ENCODE assay signal across 35 mouse cellular contexts in the genomic region with DNA sequence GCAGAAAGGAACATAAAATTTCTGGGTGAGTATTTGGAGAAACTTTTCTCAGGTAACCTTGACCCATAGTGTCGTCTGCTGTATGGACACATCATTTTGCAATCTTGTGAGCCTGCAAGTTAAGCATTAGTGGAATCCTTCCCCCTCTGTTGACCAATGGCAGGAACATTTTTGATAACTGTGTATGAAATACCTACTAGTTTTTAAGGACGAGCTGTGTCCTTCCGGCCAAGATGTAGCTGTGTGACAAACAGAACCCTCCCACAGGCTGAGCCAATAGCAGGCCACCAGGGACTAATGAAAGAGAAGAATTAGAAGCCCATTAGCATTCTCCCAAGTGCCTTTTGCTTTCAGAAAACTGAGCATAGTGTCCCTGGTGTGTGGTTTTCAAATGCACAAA. TPM values are rescaled to one million over a fixed set of nuclear protein-coding genes. Genes with fewer than 3 reads are reported as not detected.
A peak's percentile ranks its signal among the peaks of the same experiment; 100 is the strongest.
DNase-seq lines count a peak whose midpoint lies in the region; ATAC-seq and TF ChIP-seq lines count a peak whose summit lies in the region.
"Had no signal": no experiment of that assay in that cellular context is flagged by ENCODE, and none has a peak within 500 bp of the region (broad histone marks: within the 10 kb centered on the region; RNA-seq: fewer than 3 reads in every experiment).

No protein-coding gene starts in this region.

- H3K9ac ChIP-seq in heart, embryonic 12.5 days, result no peak overlapping the region
- no peak overlapping the region for H3K9ac ChIP-seq in liver, adult 2 months (ENCODE audit: low read depth, low read length)
- no peak overlapping the region for H3K9ac ChIP-seq in midbrain, postnatal 0 days (replicated peaks; ENCODE audit: low read length, poor library complexity, severe bottlenecking)
- H3K9ac ChIP-seq in midbrain, embryonic 16.5 days (ENCODE audit: low read depth, low read length), result no peak overlapping the region
- H3K9ac ChIP-seq: forebrain, embryonic 13.5 days; hindbrain, embryonic 15.5 days; kidney, embryonic 15.5 days; limb, embryonic 12.5 days; liver, embryonic 14.5 days; lung, embryonic 15.5 days; midbrain, embryonic 13.5 days had no signal

- no peak overlapping the region for H3K4me2 ChIP-seq in heart, embryonic 12.5 days
- H3K4me2 ChIP-seq in midbrain, postnatal 0 days (ENCODE audit: low read depth, low read length, poor library complexity, severe bottlenecking), result no peak overlapping the region
- H3K4me2 ChIP-seq in midbrain, embryonic 16.5 days (ENCODE audit: low read length), result no peak overlapping the region
- H3K4me2 ChIP-seq: forebrain, embryonic 13.5 days; hindbrain, embryonic 15.5 days; kidney, embryonic 15.5 days; limb, embryonic 12.5 days; lung, embryonic 15.5 days; midbrain, embryonic 13.5 days had no signal

- no peaks in the 10 kb centered on the region for H3K36me3 ChIP-seq in heart, embryonic 12.5 days
- no peaks in the 10 kb centered on the region for H3K36me3 ChIP-seq in liver, adult 2 months (ENCODE audit: control insufficient read depth, insufficient read depth, low read length)
- H3K36me3 ChIP-seq in midbrain, postnatal 0 days (ENCODE audit: insufficient read depth, low read length), result no peaks in the 10 kb centered on the region
- H3K36me3 ChIP-seq in midbrain, embryonic 16.5 days (ENCODE audit: control insufficient read depth, insufficient read depth, low read length), result no peaks in the 10 kb centered on the region
- H3K36me3 ChIP-seq: hindbrain, embryonic 15.5 days; kidney, embryonic 15.5 days; limb, embryonic 12.5 days; lung, embryonic 15.5 days; midbrain, embryonic 13.5 days had no signal

- no peak overlapping the region for H3K4me3 ChIP-seq in heart, embryonic 12.5 days
- H3K4me3 ChIP-seq in liver, adult 2 months (ENCODE audit: insufficient read depth, low read depth, low read length), result no peak overlapping the region
- no peak overlapping the region for H3K4me3 ChIP-seq in midbrain, postnatal 0 days (ENCODE audit: low read depth, low read length)
- H3K4me3 ChIP-seq in midbrain, embryonic 16.5 days (ENCODE audit: low read depth, low read length), result no peak overlapping the region
- H3K4me3 ChIP-seq: forebrain, embryonic 13.5 days; hindbrain, embryonic 15.5 days; kidney, embryonic 15.5 days; limb, embryonic 12.5 days; lung, embryonic 15.5 days; midbrain, embryonic 13.5 days had no signal

- no peak for TF ChIP-seq CTCF in liver, adult 2 months (IDR thresholded peaks at IDR 0.05; ENCODE audit: low read depth, low read length)
- TF ChIP-seq CTCF in midbrain, postnatal 0 days (IDR thresholded peaks at IDR 0.05), result no peak

- DNase-seq in heart, adult 11 months, result no peak
- DNase-seq in liver, adult 2 months (ENCODE audit: extremely low read depth, low read depth, low spot score), result peak; percentile 100
- DNase-seq in liver, result no peak
- peak; percentile 62 for DNase-seq in midbrain, postnatal 0 days (ENCODE audit: low spot score)
- no peak for DNase-seq in spleen, adult 12 weeks (ENCODE audit: low spot score)
- DNase-seq: B cell, adult 2 months; cerebellum, adult 11 months; cerebellum, adult 9-10 months; cerebellum, postnatal 36 days; gastrocnemius, postnatal 10 days; kidney, adult 18-20 months; kidney, postnatal 25 days; lung, postnatal 4 days; right cerebral cortex, postnatal 25 days; spleen, adult 18-20 months; thymus, postnatal 25 days had no signal

- no peak for TF ChIP-seq POLR2A in liver, adult 2 months (IDR thresholded peaks at IDR 0.05; ENCODE audit: extremely low read depth, insufficient read depth, low read length)

- 22% methylated on average over 3 of the region's 3 CpGs for WGBS in heart, embryonic 12.5 days
- WGBS in liver, adult 2 months, result 19% methylated on average over 3 of the region's 3 CpGs
- 73% methylated on average over 3 of the region's 3 CpGs for WGBS in midbrain, postnatal 0 days
- 76% methylated on average over 3 of the region's 3 CpGs for WGBS in midbrain, embryonic 16.5 days

- peaks cover 12% of the 10 kb centered on the region for H3K4me1 ChIP-seq in heart, embryonic 12.5 days (replicated peaks)
- peaks cover 30% of the 10 kb centered on the region for H3K4me1 ChIP-seq in liver, adult 2 months (ENCODE audit: control insufficient read depth, insufficient read depth, low read length)
- H3K4me1 ChIP-seq in midbrain, postnatal 0 days (ENCODE audit: insufficient read depth, low read length), result no peaks in the 10 kb centered on the region
- H3K4me1 ChIP-seq in midbrain, embryonic 16.5 days (ENCODE audit: control insufficient read depth, insufficient read depth, low read length), result no peaks in the 10 kb centered on the region
- H3K4me1 ChIP-seq: forebrain, embryonic 13.5 days; hindbrain, embryonic 15.5 days; kidney, embryonic 15.5 days; limb, embryonic 12.5 days; midbrain, embryonic 13.5 days had no signal

- no peaks in the 10 kb centered on the region for H3K9me3 ChIP-seq in heart, embryonic 12.5 days (replicated peaks)
- H3K9me3 ChIP-seq in midbrain, postnatal 0 days (ENCODE audit: low read length), result no peaks in the 10 kb centered on the region
- H3K9me3 ChIP-seq in midbrain, embryonic 16.5 days (replicated peaks; ENCODE audit: control insufficient read depth, low read length, poor library complexity, severe bottlenecking), result no peaks in the 10 kb centered on the region
- H3K9me3 ChIP-seq: forebrain, embryonic 13.5 days; hindbrain, embryonic 15.5 days; kidney, embryonic 15.5 days; limb, embryonic 12.5 days; lung, embryonic 15.5 days; midbrain, embryonic 13.5 days had no signal

- no peak for ATAC-seq in heart, embryonic 12.5 days (ENCODE audit: insufficient number of reproducible peaks, low FRiP score)
- ATAC-seq in midbrain, postnatal 0 days (ENCODE audit: low FRiP score), result no peak
- no peak for ATAC-seq in midbrain, embryonic 16.5 days
- ATAC-seq: forebrain, embryonic 13.5 days; midbrain, embryonic 13.5 days had no signal

- H3K27ac ChIP-seq in heart, embryonic 12.5 days (ENCODE audit: poor library complexity, severe bottlenecking), result peak overlapping the region; percentile 33; the same call in 1 of the 2 replicates
- peak overlapping the region; percentile 32; the same call in 1 of the 2 replicates for H3K27ac ChIP-seq in liver, adult 2 months (replicated peaks; ENCODE audit: insufficient read depth, low read depth, low read length)
- H3K27ac ChIP-seq in midbrain, postnatal 0 days (ENCODE audit: low read depth, low read length), result no peak overlapping the region
- no peak overlapping the region for H3K27ac ChIP-seq in midbrain, embryonic 16.5 days (ENCODE audit: low read length)
- H3K27ac ChIP-seq: forebrain, embryonic 13.5 days; hindbrain, embryonic 15.5 days; kidney, embryonic 15.5 days; limb, embryonic 12.5 days; liver, embryonic 14.5 days; midbrain, embryonic 13.5 days had no signal

- no peaks in the 10 kb centered on the region for H3K27me3 ChIP-seq in heart, embryonic 12.5 days (replicated peaks)
- no peaks in the 10 kb centered on the region for H3K27me3 ChIP-seq in liver, adult 2 months (ENCODE audit: control insufficient read depth, insufficient read depth, low read length)
- no peaks in the 10 kb centered on the region for H3K27me3 ChIP-seq in midbrain, postnatal 0 days (ENCODE audit: insufficient read depth, low read length)
- no peaks in the 10 kb centered on the region for H3K27me3 ChIP-seq in midbrain, embryonic 16.5 days (ENCODE audit: control insufficient read depth, insufficient read depth, low read depth, low read length)
- H3K27me3 ChIP-seq: forebrain, embryonic 13.5 days; hindbrain, embryonic 15.5 days; kidney, embryonic 15.5 days; limb, embryonic 12.5 days; lung, embryonic 15.5 days; megakaryocyte, embryonic 14.5 days; midbrain, embryonic 13.5 days had no signal

- no peaks in the 10 kb centered on the region; the same call in 1 of the 2 replicates for H3K79me2 ChIP-seq in liver, adult 2 months (ENCODE audit: control insufficient read depth, insufficient read depth, low read length)

RNA-seq across cellular contexts. Expression of gene Asic5, which starts 8.4 kb away (rescaled TPM):
- polyA plus RNA-seq in heart, embryonic 12.5 days (2016; fragmentation: Nextera tagmentation; extraction: Ambion mirVana), result not detected in 2 replicates
- 7.5 and 8.7 TPM in 2 replicates for total RNA-seq in liver, adult 2 months (2014; rRNA removed)
- 1.1 and 1.7 TPM in 2 replicates for polyA plus RNA-seq in liver, adult 2 months (2012; rRNA removed)
- not detected in 2 replicates for total RNA-seq in midbrain, postnatal 0 days (2014; rRNA removed)
- polyA plus RNA-seq in midbrain, postnatal 0 days (2015; fragmentation: Nextera tagmentation; extraction: Ambion mirVana), result 0.09 TPM in 1 of 2 replicates, not detected in the other
- polyA plus RNA-seq in midbrain, embryonic 16.5 days (2015; fragmentation: Nextera tagmentation; extraction: Ambion mirVana), result not detected in 2 replicates
- total RNA-seq: gastrocnemius, postnatal 10 days; hematopoietic stem cell, adult 5-6 weeks; layer of hippocampus, adult 18-20 months; layer of hippocampus, postnatal 10 days; left cerebral cortex, adult 18-20 months; left cerebral cortex, postnatal 14 days; neutrophil, adult 5-6 weeks had no signal
- polyA plus RNA-seq: embryonic facial prominence, embryonic 11.5 days; forebrain, embryonic 13.5 days; heart, postnatal 0 days; hindbrain, embryonic 15.5 days; kidney, embryonic 15.5 days; limb, embryonic 12.5 days; liver, embryonic 14.5 days; lung, embryonic 15.5 days; neural tube, embryonic 11.5 days had no signal

RNA-seq across cellular contexts. Expression of gene Tdo2, which starts 14.5 kb away (rescaled TPM):
- polyA plus RNA-seq in heart, embryonic 12.5 days (2016; fragmentation: Nextera tagmentation; extraction: Ambion mirVana), result 0.54 and 0.78 TPM in 2 replicates
- total RNA-seq in liver, adult 2 months (2014; rRNA removed), result 2,393 and 2,551 TPM in 2 replicates
- polyA plus RNA-seq in liver, adult 2 months (2012; rRNA removed), result 931 and 1,118 TPM in 2 replicates
- total RNA-seq in midbrain, postnatal 0 days (2014; rRNA removed), result not detected in 2 replicates
- polyA plus RNA-seq in midbrain, postnatal 0 days (2015; fragmentation: Nextera tagmentation; extraction: Ambion mirVana), result 0.19 and 0.28 TPM in 2 replicates
- polyA plus RNA-seq in midbrain, embryonic 16.5 days (2015; fragmentation: Nextera tagmentation; extraction: Ambion mirVana), result not detected in 2 replicates
- total RNA-seq: gastrocnemius, postnatal 10 days; hematopoietic stem cell, adult 5-6 weeks; neutrophil, adult 5-6 weeks had no signal
- polyA plus RNA-seq: midbrain, embryonic 13.5 days; neural tube, embryonic 11.5 days had no signal

RNA-seq across cellular contexts. Expression of gene Ctso, which starts 58.1 kb away (rescaled TPM):
- polyA plus RNA-seq in heart, embryonic 12.5 days (2016; fragmentation: Nextera tagmentation; extraction: Ambion mirVana), result 17.5 and 18.7 TPM in 2 replicates
- total RNA-seq in liver, adult 2 months (2014; rRNA removed), result 43.8 and 54.7 TPM in 2 replicates
- 14.3 and 15.3 TPM in 2 replicates for polyA plus RNA-seq in liver, adult 2 months (2012; rRNA removed)
- 8.6 and 8.8 TPM in 2 replicates for total RNA-seq in midbrain, postnatal 0 days (2014; rRNA removed)
- polyA plus RNA-seq in midbrain, postnatal 0 days (2015; fragmentation: Nextera tagmentation; extraction: Ambion mirVana), result 11.2 and 12.0 TPM in 2 replicates
- 7.4 and 7.6 TPM in 2 replicates for polyA plus RNA-seq in midbrain, embryonic 16.5 days (2015; fragmentation: Nextera tagmentation; extraction: Ambion mirVana)

Comparison
In these comparisons a context has a peak if more than half of its experiments do, and no peak if none do; other contexts are left out.
1. DNase-seq: peak in liver, adult 2 months (single experiment) and midbrain, postnatal 0 days (single experiment); none in heart, adult 11 months (single experiment), liver (single experiment) and spleen, adult 12 weeks (single experiment).
2. H3K27ac ChIP-seq: peak in heart, embryonic 12.5 days (single experiment) and liver, adult 2 months (single experiment); none in midbrain, postnatal 0 days (single experiment) and midbrain, embryonic 16.5 days (single experiment).
3. RNA of gene Tdo2, which starts 14.5 kb away (polyA plus RNA-seq): 931 to 1,118 TPM in liver, adult 2 months; 0.54 to 0.78 TPM in heart, embryonic 12.5 days, 0.19 to 0.28 TPM in midbrain, postnatal 0 days and not detected in midbrain, embryonic 16.5 days; every median in the first group is over 100 times any median in the second.